Mouse (Mus musculus): ENCODE measurements around the gene Mapk1ip1l. TPM values are rescaled to one million over a fixed set of nuclear protein-coding genes. Genes with fewer than 3 reads are reported as not detected.
"Not testable (repeated sequence)": the region's sequence is repeated elsewhere in the genome, so short reads cannot be mapped to it uniquely, and the experiment has no call there.

Gene Mapk1ip1l
- polyA plus RNA-seq, 1 experiment from 2014 or later = 135 TPM

- H3K4me3 ChIP-seq = no peak overlapping the region
- H3K4me1 ChIP-seq = no peaks in the 10 kb centered on the region
- peaks cover 88% of the 10 kb centered on the region for H3K36me3 ChIP-seq (replicated peaks)
- DNase-seq (ENCODE audit: low spot score) = no peak
- H3K27me3 ChIP-seq (replicated peaks; ENCODE audit: low read depth, poor library complexity, severe bottlenecking) = no peaks in the 10 kb centered on the region
- H3K9me3 ChIP-seq = no peaks in the 10 kb centered on the region
- WGBS = 91% methylated on average over 1 of the region's 1 CpGs
- H3K27ac ChIP-seq (replicated peaks) = no peak overlapping the region
Measured at GRCm38 (mm10) chr14:47309061-47309460, 11.0 kb downstream of the Mapk1ip1l start.

GRCm38 (mm10) chr14:47310342-47311181, 12.5 kb downstream of the Mapk1ip1l start:
- peaks cover 88% of the 10 kb centered on the region for H3K36me3 ChIP-seq (replicated peaks)
- WGBS = 94% methylated on average over 18 of the region's 18 CpGs
- H3K4me3 ChIP-seq = no peak overlapping the region
- H3K9me3 ChIP-seq = no peaks in the 10 kb centered on the region
- H3K27me3 ChIP-seq (replicated peaks; ENCODE audit: low read depth, poor library complexity, severe bottlenecking) = no peaks in the 10 kb centered on the region
- DNase-seq (ENCODE audit: low spot score) = no peak
- H3K4me1 ChIP-seq = no peaks in the 10 kb centered on the region
- no peak overlapping the region for H3K27ac ChIP-seq (replicated peaks)

GRCm38 (mm10) chr14:47319362-47319761, 21.3 kb downstream of the Mapk1ip1l start:
- no peak overlapping the region for H3K27ac ChIP-seq (replicated peaks)
- H3K9me3 ChIP-seq = no peaks in the 10 kb centered on the region
- no peaks in the 10 kb centered on the region for H3K27me3 ChIP-seq (replicated peaks; ENCODE audit: low read depth, poor library complexity, severe bottlenecking)
- H3K4me3 ChIP-seq = no peak overlapping the region
- H3K4me1 ChIP-seq = no peaks in the 10 kb centered on the region
- no peak for DNase-seq (ENCODE audit: low spot score)
- H3K36me3 ChIP-seq (replicated peaks) = peaks cover 82% of the 10 kb centered on the region
- WGBS = 94% methylated on average over 5 of the region's 5 CpGs

GRCm38 (mm10) chr14:47321581-47321980, 23.5 kb downstream of the Mapk1ip1l start:
- H3K9me3 ChIP-seq; DNase-seq (ENCODE audit: low spot score); H3K27ac ChIP-seq (replicated peaks); H3K4me3 ChIP-seq; H3K27me3 ChIP-seq (replicated peaks; ENCODE audit: low read depth, poor library complexity, severe bottlenecking); H3K4me1 ChIP-seq: not testable (repeated sequence)
- peaks cover 76% of the 10 kb centered on the region for H3K36me3 ChIP-seq (replicated peaks)
- 95% methylated on average over 6 of the region's 8 CpGs for WGBS

GRCm38 (mm10) chr14:47325965-47326761, 28.1 kb downstream of the Mapk1ip1l start:
- WGBS = 86% methylated on average over 9 of the region's 9 CpGs
- H3K4me1 ChIP-seq = peaks cover 5% of the 10 kb centered on the region

GRCm38 (mm10) chr14:47327347-47327746, 29.3 kb downstream of the Mapk1ip1l start:
- no peaks in the 10 kb centered on the region for H3K9me3 ChIP-seq
- no peak overlapping the region for H3K4me3 ChIP-seq
- no peak overlapping the region for H3K27ac ChIP-seq (replicated peaks)
- peaks cover 13% of the 10 kb centered on the region for H3K4me1 ChIP-seq
- peaks cover 31% of the 10 kb centered on the region for H3K36me3 ChIP-seq (replicated peaks)
- H3K27me3 ChIP-seq (replicated peaks; ENCODE audit: low read depth, poor library complexity, severe bottlenecking) = no peaks in the 10 kb centered on the region
- no peak for DNase-seq (ENCODE audit: low spot score)
- WGBS = 97% methylated on average over 5 of the region's 5 CpGs

More at GRCm38 (mm10) chr14:47325965-47326761, 28.1 kb downstream of the Mapk1ip1l start:
- peaks cover 36% of the 10 kb centered on the region for H3K36me3 ChIP-seq (replicated peaks)
- H3K27ac ChIP-seq (replicated peaks) = no peak overlapping the region
- H3K9me3 ChIP-seq = no peaks in the 10 kb centered on the region
- H3K4me3 ChIP-seq = no peak overlapping the region
- no peaks in the 10 kb centered on the region for H3K27me3 ChIP-seq (replicated peaks; ENCODE audit: low read depth, poor library complexity, severe bottlenecking)
- no peak for DNase-seq (ENCODE audit: low spot score)

- Histone ChIP-seq H3K36me3 (replicated peaks) (no peaks in the 10 kb centered on the region), H3K27me3 (replicated peaks; ENCODE audit: low read depth, poor library complexity, severe bottlenecking) (no peaks in the 10 kb centered on the region), H3K9me3 (no peaks in the 10 kb centered on the region), H3K4me3 (no peak overlapping the region), H3K4me1 (peaks cover 13% of the 10 kb centered on the region), H3K27ac (replicated peaks) (peak overlapping the region; percentile 63; the same call in 1 of the 2 replicates)
- WGBS = 44% methylated on average over 5 of the region's 5 CpGs
- DNase-seq (ENCODE audit: low spot score) = peak; percentile 60
Measured at GRCm38 (mm10) chr14:47331920-47332319, 33.9 kb downstream of the Mapk1ip1l start.

- H3K27ac ChIP-seq (replicated peaks) = no peak overlapping the region
- no peak overlapping the region for H3K4me3 ChIP-seq
- DNase-seq (ENCODE audit: low spot score) = peak; percentile 43
- WGBS = 81% methylated on average over 4 of the region's 4 CpGs
- H3K4me1 ChIP-seq = peaks cover 9% of the 10 kb centered on the region
- no peaks in the 10 kb centered on the region for H3K36me3 ChIP-seq (replicated peaks)
- no peaks in the 10 kb centered on the region for H3K9me3 ChIP-seq
- no peaks in the 10 kb centered on the region for H3K27me3 ChIP-seq (replicated peaks; ENCODE audit: low read depth, poor library complexity, severe bottlenecking)
Measured at GRCm38 (mm10) chr14:47334819-47335218, 36.8 kb downstream of the Mapk1ip1l start.

- Histone ChIP-seq H3K36me3 (replicated peaks) (no peaks in the 10 kb centered on the region), H3K27ac (replicated peaks) (no peak overlapping the region), H3K27me3 (replicated peaks; ENCODE audit: low read depth, poor library complexity, severe bottlenecking) (no peaks in the 10 kb centered on the region), H3K4me1 (peaks cover 9% of the 10 kb centered on the region), H3K9me3 (no peaks in the 10 kb centered on the region), H3K4me3 (no peak overlapping the region)
- DNase-seq (ENCODE audit: low spot score) = no peak
- WGBS = 69% methylated on average over 3 of the region's 3 CpGs
Measured at GRCm38 (mm10) chr14:47335300-47335699, 37.2 kb downstream of the Mapk1ip1l start.

GRCm38 (mm10) chr14:47340231-47340925, 42.3 kb downstream of the Mapk1ip1l start:
- Histone ChIP-seq H3K4me1 (no peaks in the 10 kb centered on the region), H3K4me3 (no peak overlapping the region), H3K36me3 (replicated peaks) (no peaks in the 10 kb centered on the region), H3K27me3 (replicated peaks; ENCODE audit: low read depth, poor library complexity, severe bottlenecking) (no peaks in the 10 kb centered on the region), H3K9me3 (no peaks in the 10 kb centered on the region), H3K27ac (replicated peaks) (no peak overlapping the region)
- DNase-seq (ENCODE audit: low spot score) = no peak
- WGBS = 86% methylated on average over 10 of the region's 10 CpGs

GRCm38 (mm10) chr14:47341811-47342291, 43.8 kb downstream of the Mapk1ip1l start:
- H3K4me1 ChIP-seq = no peaks in the 10 kb centered on the region
- no peaks in the 10 kb centered on the region for H3K9me3 ChIP-seq
- H3K27me3 ChIP-seq (replicated peaks; ENCODE audit: low read depth, poor library complexity, severe bottlenecking) = no peaks in the 10 kb centered on the region
- H3K27ac ChIP-seq (replicated peaks) = no peak overlapping the region
- no peak for DNase-seq (ENCODE audit: low spot score)
- no peak overlapping the region for H3K4me3 ChIP-seq
- H3K36me3 ChIP-seq (replicated peaks) = no peaks in the 10 kb centered on the region
- 59% methylated on average over 4 of the region's 4 CpGs for WGBS

GRCm38 (mm10) chr14:47346715-47347114, 48.6 kb downstream of the Mapk1ip1l start:
- Histone ChIP-seq H3K36me3 (replicated peaks) (no peaks in the 10 kb centered on the region), H3K27me3 (replicated peaks; ENCODE audit: low read depth, poor library complexity, severe bottlenecking) (no peaks in the 10 kb centered on the region), H3K4me3 (no peak overlapping the region), H3K27ac (replicated peaks) (no peak overlapping the region), H3K4me1 (no peaks in the 10 kb centered on the region), H3K9me3 (no peaks in the 10 kb centered on the region)
- WGBS = 90% methylated on average over 1 of the region's 1 CpGs
- DNase-seq (ENCODE audit: low spot score) = no peak
